Mouse (Mus musculus) right cerebral cortex, adult 18-20 months (tissue): ENCODE data around the gene Fam107b.

Experiments
- DNase-seq: peaks from one replicate; pipeline ENCODE4 v3.0.0; 2022; ENCODE audit warnings: mixed read lengths

The Fam107b gene

DNA sequence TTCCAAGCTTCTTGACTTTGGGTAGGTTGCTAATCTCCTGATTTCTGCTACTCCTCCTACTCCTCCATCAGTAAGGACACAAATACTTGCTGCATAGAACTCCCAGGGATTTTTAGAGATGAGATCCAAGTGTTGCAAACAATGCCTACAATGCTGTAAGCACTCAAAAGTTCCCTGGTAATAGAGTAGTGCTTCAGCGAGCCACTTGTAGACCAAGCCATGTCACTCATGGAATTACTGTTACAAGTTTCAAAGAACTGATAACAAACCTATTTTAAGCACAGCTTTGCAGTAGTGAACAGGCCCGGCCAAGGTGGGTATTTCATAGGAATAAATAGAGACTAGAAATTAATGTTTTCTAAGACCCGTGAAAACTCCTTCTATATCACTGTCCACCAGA lies 174.8 kb downstream of the Fam107b start:
- no peak for DNase-seq

DNA sequence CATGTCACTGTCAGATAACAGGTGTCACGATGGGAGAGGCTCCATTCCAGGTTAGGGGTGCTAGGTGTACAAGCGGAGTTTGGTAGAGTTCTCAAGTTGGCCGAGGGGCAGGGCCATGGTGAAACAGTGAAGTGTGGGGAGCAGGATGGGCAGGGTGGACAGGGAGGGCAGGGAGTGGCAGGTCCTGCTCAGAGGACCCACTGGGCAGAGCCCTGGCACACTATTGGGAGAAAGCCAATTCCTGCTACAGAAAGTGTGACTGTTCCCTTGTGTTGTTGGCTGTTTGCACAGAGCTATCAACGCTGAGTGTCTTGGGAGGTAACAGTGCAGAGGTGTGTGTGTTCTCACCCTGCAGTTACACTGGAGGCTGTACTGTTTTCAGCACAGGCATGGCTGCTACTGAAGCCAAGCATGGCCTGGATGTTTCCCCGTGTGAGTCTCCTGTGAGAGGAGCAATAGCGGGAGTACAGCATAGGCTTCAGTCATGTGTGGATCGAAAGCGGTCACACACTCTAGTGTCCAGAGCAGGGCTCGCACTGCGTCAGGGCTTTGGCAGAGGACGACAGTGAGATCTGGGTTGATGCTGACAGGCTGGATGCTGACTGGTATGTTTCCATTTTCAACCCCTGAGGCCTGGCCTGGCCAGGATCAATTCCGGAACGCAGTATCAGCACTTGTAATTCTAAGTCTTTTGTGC lies 175.8 kb downstream of the Fam107b start:
- no peak for DNase-seq

DNA sequence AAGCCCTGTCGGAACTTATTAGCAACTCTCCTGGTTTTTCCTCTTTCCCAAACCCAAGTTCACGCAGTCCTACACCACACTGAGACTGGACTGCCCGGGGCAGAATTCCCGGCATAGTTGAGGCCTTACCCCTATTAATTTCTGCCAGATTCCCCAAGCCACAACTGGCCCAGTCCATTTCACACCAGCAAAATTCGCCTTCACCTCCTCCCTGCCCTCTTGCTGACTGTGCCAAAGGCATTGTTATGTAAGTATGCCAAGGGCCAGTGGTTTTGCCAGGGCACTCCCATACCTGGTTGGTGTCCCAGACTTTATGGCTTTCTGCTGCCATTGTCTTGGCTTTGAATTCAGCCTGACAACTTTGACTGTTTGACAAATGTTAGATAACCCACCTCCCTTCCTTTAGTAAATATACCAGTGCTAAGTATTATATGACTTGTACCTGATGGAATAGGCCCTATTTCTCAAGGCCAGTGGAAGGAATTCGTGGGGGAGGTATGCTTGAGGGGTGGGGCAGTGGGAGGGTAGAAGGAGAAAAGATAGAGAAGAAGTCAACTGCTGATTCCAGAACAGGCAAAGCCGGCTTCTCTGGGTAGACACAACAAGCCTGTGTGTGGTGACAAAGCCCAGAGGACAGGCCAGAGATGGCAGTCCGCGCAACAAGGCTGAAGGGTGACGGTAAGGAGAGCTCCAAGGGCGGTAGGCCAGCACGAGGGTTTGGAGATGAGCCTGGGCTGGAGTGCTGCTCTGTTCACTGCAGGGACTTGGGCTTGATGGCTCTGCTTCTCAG lies 178.6 kb downstream of the Fam107b start:
- no peak for DNase-seq

DNA sequence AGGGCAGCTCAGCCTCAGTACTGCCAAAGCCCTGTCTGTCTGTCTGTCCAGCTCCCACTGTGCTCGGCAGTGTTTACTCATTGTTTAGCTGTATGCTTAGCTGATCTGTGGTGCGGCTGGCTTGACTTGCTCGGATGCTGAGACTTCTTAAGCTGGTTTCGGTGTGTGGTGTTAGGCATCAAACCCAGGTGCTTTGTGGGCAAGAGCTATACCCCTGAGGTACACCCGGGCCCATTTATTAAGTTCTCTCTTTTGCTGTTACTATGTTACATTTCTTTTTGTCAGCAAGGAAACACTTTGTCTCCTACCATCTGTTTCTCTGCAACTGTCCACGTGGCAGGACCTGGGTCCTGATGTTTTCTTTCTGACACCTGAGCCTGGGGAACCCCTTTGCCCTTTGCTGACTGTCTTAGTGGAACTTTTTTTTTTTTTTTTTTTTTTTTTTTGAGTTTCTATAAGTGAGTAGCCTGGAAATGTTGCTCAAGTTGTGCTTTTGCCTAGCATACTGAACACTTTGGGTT lies 179.3 kb downstream of the Fam107b start:
- no peak for DNase-seq

DNA sequence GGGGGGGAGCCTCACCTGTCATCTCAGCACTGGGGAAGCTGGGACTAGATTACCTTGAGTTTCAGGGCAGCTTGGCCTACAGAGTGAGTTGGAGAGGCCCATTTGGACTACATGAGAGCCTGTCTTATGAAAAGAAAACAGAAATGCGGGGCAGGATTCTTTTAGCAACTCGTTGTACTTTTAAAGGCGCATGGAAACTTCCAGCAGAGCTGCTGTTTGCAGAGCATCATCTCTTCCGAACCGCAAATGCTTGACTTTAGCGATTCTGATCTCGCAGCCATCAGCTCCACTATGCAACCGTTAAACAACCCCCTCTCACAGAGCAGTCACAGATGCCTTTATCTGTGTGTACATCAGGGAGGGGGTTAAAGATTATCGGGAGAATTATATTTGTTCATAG lies 179.8 kb downstream of the Fam107b start:
- no peak for DNase-seq

DNA sequence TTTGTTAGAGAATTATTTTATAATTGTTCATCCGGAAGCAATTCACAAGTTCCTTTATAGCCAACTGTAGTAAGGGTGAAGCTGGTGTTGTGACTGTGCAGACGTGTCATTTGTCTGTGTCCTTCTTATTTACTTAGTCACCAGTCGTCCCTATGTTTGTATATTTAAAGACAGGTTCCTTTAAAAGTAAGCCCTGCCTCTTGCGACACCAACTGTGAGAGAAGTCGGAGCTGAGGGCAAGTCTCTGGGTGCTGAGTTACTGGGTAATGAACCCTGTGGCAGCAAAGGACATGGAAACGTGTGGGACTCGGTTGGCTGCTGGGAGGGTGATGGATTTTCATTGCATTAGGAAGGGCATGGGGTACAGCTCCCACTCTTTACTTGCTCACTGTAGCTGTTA lies 182.1 kb downstream of the Fam107b start:
- no peak for DNase-seq

DNA sequence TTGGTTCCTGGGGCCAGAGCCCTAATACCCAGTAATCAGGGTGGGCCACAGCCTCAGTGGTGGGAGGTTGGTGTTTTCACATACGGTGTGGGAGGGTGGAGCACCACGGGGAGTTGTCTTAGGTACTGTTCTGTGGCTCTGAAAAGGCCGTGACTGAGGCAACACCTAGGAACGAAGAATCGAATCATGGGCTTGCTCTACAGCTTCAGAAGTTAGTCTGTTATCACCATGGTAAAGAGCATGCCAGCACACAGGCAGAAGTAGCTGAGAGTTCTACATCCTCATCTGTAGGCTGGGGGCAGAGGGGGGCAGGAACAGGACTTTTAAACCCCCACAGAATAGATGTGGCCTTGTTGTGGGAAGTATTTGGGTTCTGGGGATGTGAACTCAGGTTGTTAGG lies 182.6 kb downstream of the Fam107b start:
- no peak for DNase-seq

DNA sequence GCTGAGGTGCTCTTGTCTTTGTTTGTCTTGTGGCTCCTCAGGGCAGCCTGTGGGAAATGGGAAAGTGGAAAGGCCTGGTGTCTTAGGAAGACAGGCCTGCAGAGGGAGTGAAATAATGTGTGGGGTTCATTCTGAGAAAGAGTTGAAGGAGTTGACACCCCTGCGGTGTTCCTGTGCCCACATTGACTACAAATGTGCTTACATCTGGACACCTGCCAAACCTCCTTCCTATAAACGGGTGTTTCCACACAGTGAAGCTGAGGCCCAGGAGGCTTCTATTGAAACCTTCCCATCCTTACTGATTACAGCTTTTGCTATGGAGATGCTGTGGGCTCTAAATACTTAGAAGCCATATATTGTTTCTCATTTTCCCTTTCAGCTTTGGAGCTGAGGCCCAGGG lies 183.5 kb downstream of the Fam107b start:
- peak; percentile 42 for DNase-seq

DNA sequence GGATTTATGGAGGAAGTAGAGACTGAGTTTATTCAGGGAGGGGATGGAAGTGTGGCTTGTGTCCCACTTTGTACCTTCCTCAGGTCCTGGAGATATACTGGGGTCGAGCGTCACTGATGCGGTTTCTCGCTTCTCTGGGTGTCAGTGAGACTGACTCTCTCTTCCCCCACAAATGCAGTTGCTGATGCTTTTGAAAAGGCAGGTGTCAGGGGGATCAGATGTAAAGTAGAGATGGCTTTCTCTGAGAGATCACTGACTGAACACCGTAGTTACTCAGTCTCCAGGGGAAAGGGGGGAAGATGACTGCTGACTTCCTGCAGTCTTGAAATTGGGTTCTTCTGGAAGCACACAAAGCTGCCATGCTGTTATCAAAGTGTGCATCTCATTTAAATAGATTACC lies 185.6 kb downstream of the Fam107b start:
- no peak for DNase-seq

DNA sequence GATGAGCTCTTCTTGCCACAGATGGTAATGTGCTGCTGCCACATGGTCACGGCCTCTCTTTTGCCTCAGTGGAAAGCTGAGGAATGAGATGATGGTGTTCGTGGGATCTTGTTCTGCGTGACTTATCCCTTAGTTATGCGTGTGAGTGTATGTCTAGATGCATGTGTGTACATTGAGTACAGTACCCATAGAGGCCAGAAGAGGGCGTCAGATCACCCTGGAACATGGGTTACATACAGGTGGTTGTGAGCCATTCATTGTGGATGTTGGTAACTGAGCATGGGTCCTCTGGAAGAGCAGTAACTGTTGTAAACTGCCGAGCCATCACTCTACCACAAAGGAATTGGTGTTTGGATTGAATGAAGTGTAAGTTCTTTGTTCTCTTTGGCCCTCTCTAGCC lies 188.1 kb downstream of the Fam107b start:
- DNase-seq, result no peak

DNA sequence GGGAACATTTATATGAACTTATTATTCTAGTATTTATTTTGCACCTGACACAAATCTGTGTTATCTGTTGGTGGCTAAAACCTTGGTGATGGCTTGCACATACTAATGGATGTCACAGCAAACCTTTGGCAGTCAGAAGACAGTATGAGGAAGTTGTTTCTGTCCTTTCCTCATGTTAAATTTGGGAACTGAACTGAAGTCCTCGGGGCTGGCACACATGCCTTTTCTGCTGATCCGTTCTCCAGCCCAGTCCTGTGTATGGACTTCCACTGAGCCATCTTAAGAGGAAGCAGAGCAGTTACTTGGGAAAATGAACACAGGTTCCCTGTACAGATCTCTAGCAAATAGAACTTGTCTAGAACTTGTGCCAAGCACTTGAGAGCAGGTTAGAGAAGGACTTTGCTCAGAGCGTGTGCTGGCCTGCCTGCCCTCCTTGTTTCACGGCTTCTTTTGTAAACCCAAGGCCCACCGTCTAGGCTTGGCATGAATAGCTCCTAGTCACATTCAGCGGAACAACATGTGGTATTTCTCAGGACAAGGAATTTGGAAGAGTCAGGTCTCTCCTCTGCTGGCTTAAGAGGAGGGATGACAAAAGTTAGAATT lies 190.0 kb downstream of the Fam107b start:
- no peak for DNase-seq

DNA sequence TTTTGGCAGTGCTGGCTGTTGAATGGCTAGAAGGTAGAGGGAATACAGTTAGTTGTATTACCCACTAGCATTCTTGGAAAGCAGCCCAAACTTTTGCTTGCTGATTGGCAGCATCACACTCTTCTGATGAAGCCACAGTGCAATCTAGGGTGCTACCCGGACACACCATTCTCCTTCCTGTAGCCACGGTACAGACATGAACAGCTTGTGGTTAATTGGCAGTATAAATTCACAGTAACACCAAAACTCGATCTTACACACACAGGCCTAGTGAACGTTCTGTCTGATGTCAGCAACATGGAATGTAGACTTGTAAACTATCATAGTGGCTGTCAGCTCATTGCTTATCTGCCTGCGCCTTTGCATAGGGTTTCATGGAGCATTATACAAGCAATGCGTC lies 193.8 kb downstream of the Fam107b start:
- DNase-seq, result no peak

DNA sequence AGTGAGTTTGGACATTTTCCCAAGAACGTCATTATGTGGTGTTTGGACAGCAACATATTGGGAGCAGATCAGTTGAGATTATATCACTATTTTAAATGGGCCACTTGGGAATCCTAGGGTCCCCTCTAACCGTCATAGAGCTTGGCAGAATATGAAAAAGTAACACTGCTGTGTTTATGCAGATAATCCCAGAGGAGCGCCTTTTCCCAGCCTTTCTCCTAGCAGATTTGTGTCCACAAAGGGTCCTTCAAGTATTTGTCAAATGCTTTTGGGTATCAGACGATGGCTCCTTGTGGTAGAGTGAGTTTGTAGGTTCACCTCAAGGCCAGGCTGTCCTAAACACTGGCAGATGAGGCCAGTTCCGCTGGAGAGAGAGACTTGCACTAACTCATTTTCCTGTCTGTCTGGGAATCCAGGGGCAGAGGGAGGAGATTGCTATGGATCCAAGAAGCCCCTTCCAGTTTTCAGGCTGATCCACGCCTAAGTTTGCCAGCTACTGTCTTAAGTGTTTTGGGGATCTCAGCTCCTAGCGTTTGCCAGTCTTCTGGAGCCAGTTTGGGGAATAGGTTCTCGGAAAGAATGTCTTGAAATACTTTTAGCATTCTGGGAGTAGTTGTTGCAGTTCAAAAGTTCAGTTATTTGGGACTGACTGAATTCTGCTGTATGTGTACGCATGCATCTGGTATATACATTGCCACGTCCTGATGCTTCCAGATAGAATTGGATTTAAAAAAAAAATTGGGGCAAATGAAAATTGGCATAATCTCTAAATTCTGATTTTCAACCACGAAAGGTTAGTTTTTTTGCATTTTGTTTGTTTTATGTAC lies 195.9 kb downstream of the Fam107b start:
- DNase-seq, result no peak

DNA sequence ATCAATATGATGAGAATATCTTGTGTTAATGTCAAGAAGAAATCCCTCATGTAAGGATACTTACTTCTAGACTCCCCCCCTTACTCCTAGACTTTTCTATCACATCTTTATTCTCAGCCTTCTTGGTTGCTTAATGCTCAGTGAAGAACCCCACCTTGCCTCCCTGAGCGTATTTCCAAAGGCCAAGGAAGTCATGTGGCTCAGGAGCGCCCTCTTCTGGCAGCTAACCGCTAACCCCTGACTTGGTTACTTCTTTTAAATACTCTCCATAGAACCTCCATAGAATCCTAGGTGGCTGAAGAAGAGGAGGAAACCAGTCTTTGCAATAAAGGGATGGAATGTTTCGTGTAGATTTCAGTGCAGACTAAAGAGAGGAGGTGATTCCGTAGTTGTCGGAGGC lies 199.0 kb downstream of the Fam107b start:
- DNase-seq, result peak; percentile 31

DNA sequence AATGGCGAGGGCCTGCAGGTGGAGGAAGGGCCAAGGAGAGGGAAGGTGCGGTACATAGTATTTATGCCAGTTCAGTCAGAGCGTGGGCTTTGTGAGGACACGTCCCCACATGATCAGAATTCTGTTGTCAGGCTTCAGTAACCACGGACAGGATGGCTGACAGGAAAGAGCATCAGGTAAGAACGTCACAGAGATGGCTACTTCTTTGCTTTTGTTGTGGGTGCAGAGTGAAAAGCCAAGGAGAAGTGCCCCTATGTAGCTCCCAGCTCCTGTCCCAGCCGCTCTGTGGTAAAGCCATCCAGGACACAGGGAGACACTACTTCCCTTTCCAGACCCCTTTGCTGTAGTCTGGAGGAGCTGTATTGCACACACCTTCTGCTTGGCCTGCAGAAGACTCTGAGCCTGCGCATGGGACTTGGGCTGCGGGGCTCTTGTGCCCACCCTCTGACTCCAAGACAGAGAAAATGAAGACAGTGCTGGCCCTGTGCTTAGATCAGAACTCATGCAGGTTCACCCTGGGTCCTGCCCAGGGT lies 199.6 kb downstream of the Fam107b start:
- no peak for DNase-seq

DNA sequence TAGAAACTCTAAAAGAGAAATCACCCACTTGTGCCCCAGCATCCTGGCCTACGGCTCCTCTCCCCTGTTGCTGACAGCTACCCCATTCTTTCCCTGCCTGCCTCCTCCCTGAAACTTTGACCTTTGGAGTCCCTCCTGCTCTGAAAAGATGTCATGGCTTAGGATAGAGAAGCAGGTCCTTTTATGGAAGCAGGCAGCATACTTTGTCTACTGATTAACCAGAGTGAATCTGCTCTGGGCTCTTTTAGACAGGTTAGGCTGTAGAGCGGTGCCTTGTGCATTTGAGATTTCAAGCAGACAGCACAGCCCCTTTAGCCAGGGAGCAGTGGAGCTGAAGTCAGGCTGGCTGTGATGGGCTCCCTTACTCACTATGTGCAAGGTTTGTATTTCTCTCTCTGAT lies 200.1 kb downstream of the Fam107b start:
- no peak for DNase-seq

DNA sequence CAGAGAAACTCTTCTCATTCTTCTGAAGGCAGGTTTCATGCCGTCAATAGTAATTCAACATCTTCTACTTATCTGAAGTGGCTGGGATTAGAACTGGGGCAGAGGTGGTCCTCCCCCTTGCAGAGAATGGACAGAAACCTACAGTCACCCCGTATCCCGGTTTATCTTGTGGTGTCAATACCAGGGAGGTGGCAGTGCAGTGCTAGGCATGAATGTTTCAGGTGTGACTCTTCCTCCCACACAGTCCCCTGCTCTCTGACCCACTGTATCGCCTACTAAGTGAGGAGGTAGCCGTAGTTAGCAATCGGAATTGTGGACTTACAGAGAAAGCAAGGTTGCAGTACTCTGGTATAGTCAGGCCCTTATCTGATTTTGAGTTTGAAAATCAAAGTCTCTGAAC lies 201.2 kb downstream of the Fam107b start:
- DNase-seq, result no peak

DNA sequence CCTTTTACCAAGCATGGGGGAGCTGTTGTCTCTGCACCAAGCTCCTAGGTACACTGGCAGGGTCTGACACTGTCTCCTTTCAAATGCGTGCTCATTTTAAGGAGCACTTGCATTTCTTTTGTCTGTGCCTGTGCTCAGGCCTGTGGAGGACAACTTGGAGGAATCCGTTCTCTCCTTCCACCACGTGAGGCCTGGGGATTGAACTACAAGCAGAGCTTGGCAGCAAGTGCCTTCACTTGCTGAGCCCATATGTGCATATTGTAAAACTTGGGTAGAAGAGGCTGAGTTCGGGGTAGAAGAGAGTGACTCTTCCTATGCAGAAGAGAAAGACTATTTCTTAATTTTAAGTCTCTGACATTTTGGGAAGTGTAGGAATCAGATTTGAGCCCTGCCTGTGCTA lies 202.8 kb downstream of the Fam107b start:
- DNase-seq, result no peak

DNA sequence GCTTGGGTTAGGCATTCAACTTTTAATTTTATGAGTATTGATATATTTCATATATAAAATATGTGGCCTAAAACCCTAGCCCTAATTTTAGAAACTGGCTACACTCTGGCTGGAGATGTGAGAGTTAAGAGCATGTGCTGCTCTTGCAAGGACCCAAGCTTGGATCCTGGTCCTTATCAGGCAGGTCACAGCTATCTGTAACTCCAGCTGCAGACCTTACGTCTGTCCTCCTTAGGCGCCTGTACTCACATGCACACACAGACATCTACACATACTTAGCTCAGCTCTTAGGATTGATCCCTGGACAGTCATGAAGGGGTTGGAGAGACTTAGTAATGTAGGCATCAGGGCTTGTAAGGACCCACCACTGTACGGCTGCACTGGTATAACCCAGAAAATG lies 205.3 kb downstream of the Fam107b start:
- DNase-seq, result no peak

DNA sequence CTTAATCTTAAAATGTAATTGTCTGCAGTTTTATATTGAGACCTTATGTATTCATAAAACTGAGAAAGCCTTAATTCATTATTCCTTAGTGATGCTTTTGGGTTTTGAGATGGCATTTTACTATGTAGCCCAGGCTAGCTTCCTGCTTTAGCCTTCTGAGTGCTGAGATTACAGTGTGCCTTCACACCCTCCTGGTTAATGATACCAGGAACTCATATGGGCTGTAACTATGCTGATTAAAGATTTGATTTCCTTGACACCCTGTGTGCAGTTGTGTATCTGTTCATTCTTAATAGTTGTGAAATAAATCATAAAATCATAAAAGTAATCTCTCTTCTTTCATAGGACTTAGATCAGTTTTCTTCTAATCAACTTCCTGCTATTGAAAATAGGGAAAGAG lies 205.8 kb downstream of the Fam107b start:
- no peak for DNase-seq

DNA sequence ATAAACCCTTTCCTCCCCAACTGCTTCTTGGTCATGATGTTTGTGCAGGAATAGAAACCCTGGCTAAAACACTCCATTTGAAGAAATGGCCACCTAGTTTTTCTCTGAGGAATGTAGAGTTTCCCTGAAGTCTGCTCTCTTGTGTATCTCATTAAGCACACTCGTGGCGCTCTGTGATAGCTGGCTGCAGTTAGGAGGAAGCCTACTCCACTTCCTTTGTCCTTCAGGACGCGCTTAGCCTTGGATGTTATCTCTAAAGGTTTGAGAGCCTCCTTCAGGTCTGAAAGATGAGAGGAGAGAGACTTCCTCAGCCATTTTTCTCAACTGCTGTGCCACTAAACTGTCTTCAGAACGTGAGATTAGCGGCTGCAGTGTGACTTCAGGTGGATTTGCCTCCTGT lies 207.4 kb downstream of the Fam107b start:
- no peak for DNase-seq

DNA sequence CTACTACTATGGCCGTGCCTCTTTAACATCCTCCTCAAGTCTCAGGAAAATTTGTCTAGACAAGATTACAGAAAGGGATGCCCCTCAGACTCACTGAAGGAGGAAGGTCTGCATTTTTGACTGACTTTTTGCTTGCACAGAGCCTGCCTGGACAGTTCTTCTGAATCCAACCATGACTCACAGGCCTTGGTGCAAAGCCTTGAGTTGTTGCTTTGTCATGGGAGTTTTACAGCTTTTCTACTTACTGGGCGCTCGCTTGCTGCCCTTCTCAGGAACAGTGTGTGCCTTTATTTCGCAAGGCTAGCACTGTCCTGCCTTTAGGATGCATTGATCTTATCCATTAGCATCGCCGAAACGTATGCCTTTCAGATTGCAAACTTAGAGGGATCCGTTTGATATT lies 215.3 kb downstream of the Fam107b start:
- DNase-seq, result no peak
